Mouse (Mus musculus) hindlimb bud, embryonic 11.5 days (tissue): ENCODE data around the gene Cdc73.
"Not testable (repeated sequence)": the region's sequence is repeated elsewhere in the genome, so short reads cannot be mapped to it uniquely, and the experiment has no call there.

Source experiments
- DNase-seq: peaks from one replicate; pipeline ENCODE4 v3.0.0-alpha.2; 2012; ENCODE audit warnings: low read depth, low spot score; ENCODE audit errors: extremely low spot score

The Cdc73 gene

GRCm38 (mm10) chr1:143702741-143703262 is at the start of gene Cdc73:
Gene Cdc73 (minus strand): TSS chr1:143702893.
- no peak for DNase-seq

DNA sequence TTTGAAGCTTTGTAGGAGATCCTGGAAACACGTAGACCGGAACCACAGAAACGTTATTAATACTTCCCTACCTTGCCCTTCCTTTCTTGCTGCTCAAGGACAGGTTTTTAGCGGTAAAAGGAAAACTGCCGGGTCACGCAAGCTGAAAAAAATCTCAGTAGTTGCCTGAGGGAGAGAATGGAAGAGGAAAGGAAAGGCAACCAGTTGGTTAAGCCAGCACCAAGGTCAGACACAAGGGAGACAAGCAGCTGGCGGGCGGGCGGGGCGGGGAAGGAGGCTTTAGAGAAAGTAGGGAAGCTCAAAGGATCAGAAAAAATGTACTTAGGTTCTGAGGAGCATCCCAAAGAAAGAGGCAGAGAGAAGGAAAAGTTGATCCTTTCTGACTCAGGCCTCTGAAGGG is 43.2 kb upstream of the Cdc73 start:
- no peak for DNase-seq

GRCm38 (mm10) chr1:143742186-143742585 is 39.5 kb upstream of the Cdc73 start:
- no peak for DNase-seq

- no peak for DNase-seq
Measured at GRCm38 (mm10) chr1:143741331-143741730, 38.6 kb upstream of the Cdc73 start.

GRCm38 (mm10) chr1:143740581-143740980 is 37.9 kb upstream of the Cdc73 start:
- no peak for DNase-seq

- peak; percentile 49 for DNase-seq
Measured at GRCm38 (mm10) chr1:143739361-143740350, 37.0 kb upstream of the Cdc73 start.

- no peak for DNase-seq
Measured at GRCm38 (mm10) chr1:143738811-143739210, 36.1 kb upstream of the Cdc73 start.

DNA sequence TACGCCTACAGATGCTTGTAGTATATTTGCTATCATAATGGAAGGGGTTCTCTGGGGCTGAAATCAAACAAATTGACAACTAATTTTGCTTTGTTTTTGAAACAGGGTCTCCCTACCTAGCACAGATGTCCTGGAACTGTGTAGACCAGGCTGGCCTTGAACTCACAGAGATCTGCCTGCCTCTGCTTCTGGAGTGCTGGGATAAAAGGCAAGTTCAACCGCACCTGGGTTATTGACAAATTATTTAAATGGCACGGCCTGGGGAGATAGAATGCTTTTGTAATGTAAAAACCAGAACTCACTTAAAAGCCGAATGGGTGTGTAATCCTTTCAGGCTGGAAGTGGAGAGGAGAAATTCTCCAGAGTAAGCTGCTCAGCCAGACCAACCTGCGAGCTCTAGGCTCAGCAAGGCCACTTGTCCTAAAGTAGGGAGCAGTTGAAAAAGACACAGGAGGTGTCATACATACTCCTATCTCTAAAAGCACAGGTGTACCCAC is 31.3 kb upstream of the Cdc73 start:
- DNase-seq: no peak

DNA sequence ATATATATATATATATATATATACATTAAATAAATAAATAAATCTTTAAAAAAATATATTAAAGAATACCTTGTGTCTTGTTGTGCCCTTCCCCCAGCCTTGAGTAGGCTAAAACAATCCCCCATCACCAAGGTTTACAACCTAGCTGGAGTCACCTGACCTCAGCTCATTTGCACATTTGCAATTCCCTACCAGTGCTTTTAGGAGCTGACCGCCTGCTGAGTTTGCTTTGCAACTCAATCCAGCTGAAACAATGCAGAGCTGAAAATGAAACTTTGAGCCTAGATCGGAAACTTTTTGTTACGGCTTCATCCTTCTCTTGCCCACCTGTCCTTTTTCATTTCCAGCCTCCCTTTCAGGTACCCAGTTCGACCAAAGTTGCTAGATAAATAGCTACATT is 29.0 kb upstream of the Cdc73 start:
- DNase-seq: no peak

DNA sequence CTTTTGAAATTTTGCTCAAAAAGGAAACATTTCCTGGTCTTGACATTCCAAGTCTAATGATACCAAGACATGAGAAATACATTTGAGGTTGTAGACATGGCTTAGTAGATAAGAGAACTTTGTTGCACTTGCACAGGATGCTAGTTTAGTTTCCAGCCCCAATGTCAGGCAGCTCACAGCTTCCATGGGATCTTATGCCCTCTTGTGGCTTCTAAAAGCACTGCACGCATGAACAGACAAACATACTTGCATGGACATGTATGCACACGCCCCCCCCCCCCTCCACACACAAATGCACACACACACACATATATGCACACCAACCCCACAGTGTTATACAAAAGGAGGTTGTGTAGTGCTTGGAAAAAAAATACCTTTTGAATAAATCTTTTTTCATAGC is 28.2 kb upstream of the Cdc73 start:
- DNase-seq: no peak

- no peak for DNase-seq
Measured at GRCm38 (mm10) chr1:143727701-143728445, 25.2 kb upstream of the Cdc73 start.

DNA sequence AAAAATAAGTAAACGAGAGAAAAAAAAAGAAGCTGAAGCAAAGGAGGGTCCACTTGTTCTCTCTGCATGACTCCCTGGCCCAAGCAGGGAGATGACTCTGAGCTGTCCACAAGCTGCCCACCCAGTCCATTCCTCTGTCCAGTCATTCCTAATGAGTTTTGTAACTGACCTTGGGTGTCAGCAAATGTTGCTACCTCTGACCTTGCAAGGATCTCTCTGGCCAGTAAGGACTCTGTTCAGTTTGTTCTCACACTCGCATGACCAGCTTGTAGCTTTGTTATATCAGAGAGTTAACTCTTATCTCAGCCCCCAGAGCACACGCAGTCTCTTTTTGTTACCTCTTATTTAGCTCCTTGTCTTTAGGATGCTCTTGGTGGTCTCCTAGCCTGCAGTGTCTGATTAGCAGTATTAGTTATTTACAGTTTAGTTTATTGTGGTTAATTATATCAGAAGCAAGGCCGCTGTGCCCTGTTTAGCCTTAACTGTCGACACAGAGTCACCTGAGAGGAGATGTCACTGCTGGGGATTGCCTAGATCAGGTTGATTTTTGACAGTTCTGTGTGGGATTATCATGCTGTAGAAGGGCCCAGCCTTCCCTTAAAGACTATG is 21.9 kb upstream of the Cdc73 start:
- no peak for DNase-seq

DNA sequence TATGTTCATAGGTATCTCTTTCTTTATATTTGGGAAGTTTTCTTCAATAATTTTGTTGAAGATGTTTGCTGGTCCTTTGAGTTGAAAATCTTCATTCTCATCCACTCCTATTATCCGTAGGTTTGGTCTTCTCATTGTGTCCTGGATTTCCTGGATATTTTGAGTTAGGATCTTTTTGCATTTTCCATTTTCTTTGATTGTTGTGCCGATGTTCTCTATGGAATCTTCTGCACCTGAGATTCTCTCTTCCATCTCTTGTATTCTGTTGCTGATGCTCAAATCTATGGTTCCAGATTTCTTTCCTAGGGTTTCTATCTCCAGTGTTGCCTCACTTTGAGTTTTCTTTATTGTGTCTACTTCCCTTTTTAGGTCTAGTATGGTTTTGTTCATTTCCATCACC is 13.3 kb upstream of the Cdc73 start, which contains the start of gene Glrx2:
TSS of gene Glrx2 (plus strand) at position 301 of the 400 bp plus-strand sequence.
- DNase-seq: not testable (repeated sequence)

- no peak for DNase-seq
Measured at GRCm38 (mm10) chr1:143710627-143710976, 7.9 kb upstream of the Cdc73 start.

DNA sequence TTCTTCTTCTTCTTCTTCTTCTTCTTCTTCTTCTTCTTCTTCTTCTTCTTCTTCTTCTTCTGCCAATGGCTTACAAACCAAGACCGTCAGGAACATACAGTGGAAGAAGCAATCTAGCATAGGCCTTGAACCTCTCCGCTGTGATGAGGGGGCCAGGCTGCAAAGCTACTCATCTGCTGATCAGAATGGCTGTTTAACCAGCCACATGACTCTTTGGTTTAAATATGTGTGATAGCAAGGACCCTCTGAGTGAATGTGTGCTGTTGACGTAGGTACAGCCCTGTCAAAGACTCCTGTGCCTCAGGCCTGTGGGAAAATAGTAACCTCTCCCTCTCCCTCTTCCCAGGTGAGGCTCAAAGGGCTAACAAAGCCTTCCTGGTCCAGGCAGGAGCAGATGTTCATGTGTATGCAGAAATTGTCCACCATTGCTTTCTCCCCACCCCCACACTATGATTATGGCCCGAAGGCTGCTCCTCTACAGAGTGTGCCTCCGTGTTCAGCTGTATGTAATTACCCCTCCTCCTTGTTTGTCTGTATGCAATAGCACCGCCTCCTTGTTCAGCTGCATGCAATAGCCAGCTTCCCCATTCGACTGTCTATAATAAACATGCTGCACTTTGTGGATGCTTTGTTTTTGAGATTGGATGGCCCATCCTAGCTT is 7.4 kb upstream of the Cdc73 start:
- no peak for DNase-seq

GRCm38 (mm10) chr1:143708361-143708760 is 5.7 kb upstream of the Cdc73 start:
- no peak for DNase-seq

- DNase-seq: no peak
Measured at GRCm38 (mm10) chr1:143707006-143707405, 4.3 kb upstream of the Cdc73 start.

GRCm38 (mm10) chr1:143702141-143702740 is 452 bp downstream of the Cdc73 start:
- DNase-seq: no peak

GRCm38 (mm10) chr1:143701736-143702135 is 957 bp downstream of the Cdc73 start:
- no peak for DNase-seq

DNA sequence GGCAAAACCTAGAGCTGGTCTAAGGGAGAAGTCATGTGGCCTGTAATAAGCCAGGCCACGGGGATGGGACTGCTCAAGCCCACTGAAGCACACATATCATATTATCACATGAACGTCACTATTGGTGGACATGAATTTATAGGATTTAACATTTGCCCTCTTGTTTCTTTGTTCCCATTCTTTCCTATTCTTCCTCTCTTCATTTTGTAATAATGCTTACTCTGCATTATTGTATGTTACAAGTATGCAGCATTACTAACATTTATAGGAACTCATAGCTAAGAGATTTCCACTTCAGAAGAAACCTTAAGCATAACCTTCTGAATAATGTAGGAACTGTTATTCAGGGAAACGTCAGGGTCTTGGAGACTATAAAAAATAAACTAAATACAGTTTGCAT is 17.8 kb downstream of the Cdc73 start:
- DNase-seq: no peak
